Mouse (Mus musculus) myocyte (in vitro differentiated cells): ENCODE measurements around the gene Popdc2. TPM values are rescaled to one million over a fixed set of nuclear protein-coding genes. Genes with fewer than 3 reads are reported as not detected.

Source experiments
- H3K27me3 ChIP-seq: one replicate; pipeline ENCODE4 v1.6.1; 2011; ENCODE audit not compliant: control insufficient read depth, insufficient read depth, insufficient read length
- H3K36me3 ChIP-seq: one replicate; pipeline ENCODE4 v1.6.1; 2011; ENCODE audit not compliant: control insufficient read depth, insufficient read depth
- H3K4me2 ChIP-seq: one replicate; pipeline ENCODE4 v1.6.1; 2011; ENCODE audit warnings: low read depth, control low read depth
- H3K4me3 ChIP-seq: one replicate; pipeline ENCODE4 v1.5.1; 2011; ENCODE audit warnings: mild to moderate bottlenecking, control low read depth, moderate library complexity
- H3K79me2 ChIP-seq: one replicate; pipeline ENCODE4 v1.6.1; 2011; ENCODE audit not compliant: control insufficient read depth, insufficient read depth
- H3ac ChIP-seq: one replicate; pipeline ENCODE4 v1.6.1; 2011; ENCODE audit not compliant: control insufficient read depth, insufficient read length
- CEBPB ChIP-seq: IDR thresholded peaks from 2 replicates; pipeline ENCODE4 v1.6.1; 2011; ENCODE audit warnings: mild to moderate bottlenecking, moderate library complexity; ENCODE audit not compliant: poor library complexity, insufficient read depth, severe bottlenecking
- E2F4 ChIP-seq: IDR thresholded peaks from one replicate; pipeline ENCODE4 v1.6.1; 2011; ENCODE audit warnings: mild to moderate bottlenecking, control low read depth, moderate library complexity; ENCODE audit not compliant: insufficient read depth
- MAX ChIP-seq: IDR thresholded peaks from one replicate; pipeline ENCODE4 v1.6.1; 2011; ENCODE audit warnings: low read depth, mild to moderate bottlenecking, control low read depth
- MYOD1 ChIP-seq, 3 experiments: IDR thresholded peaks; one replicate each; pipeline ENCODE4 v1.6.1; 2011; ENCODE audit warnings: control low read depth in 2 of 3, low read depth in 2 of 3, mild to moderate bottlenecking in 2 of 3, moderate library complexity in 1 of 3; ENCODE audit not compliant: insufficient read length in 2 of 3, control insufficient read depth in 1 of 3
- MYOG ChIP-seq, 3 experiments: IDR thresholded peaks; one replicate each; pipeline ENCODE4 v1.6.1; 2011; ENCODE audit warnings: control low read depth in 2 of 3, low read depth in 2 of 3, mild to moderate bottlenecking in 2 of 3; ENCODE audit not compliant: insufficient read length in 2 of 3, control insufficient read depth in 1 of 3, insufficient read depth in 1 of 3
- POLR2A ChIP-seq: IDR thresholded peaks from one replicate; pipeline ENCODE4 v1.6.1; 2011; ENCODE audit warnings: low read depth, mild to moderate bottlenecking, control low read depth, moderate library complexity; ENCODE audit not compliant: insufficient read length
- POLR2AphosphoS2 ChIP-seq: IDR thresholded peaks from one replicate; pipeline ENCODE4 v1.6.1; 2011; ENCODE audit warnings: low read depth, control low read depth; ENCODE audit not compliant: insufficient read length
- REST ChIP-seq: IDR thresholded peaks from one replicate; pipeline ENCODE4 v1.6.1; 2011; ENCODE audit warnings: mild to moderate bottlenecking, control low read depth, moderate library complexity; ENCODE audit not compliant: insufficient read depth, insufficient read length
- SRF ChIP-seq: IDR thresholded peaks from one replicate; pipeline ENCODE4 v1.6.1; 2011; ENCODE audit warnings: low read depth; ENCODE audit not compliant: control insufficient read depth, insufficient read length
- TCF12 ChIP-seq: IDR thresholded peaks from one replicate; pipeline ENCODE4 v1.6.1; 2011; ENCODE audit warnings: mild to moderate bottlenecking, control low read depth; ENCODE audit not compliant: poor library complexity, insufficient read depth, severe bottlenecking
- TCF3 ChIP-seq: IDR thresholded peaks from one replicate; pipeline ENCODE4 v1.6.1; 2011; ENCODE audit warnings: low read depth, control low read depth; ENCODE audit not compliant: insufficient read length
- USF1 ChIP-seq: IDR thresholded peaks from one replicate; pipeline ENCODE4 v1.6.1; 2011; ENCODE audit warnings: low read depth, mild to moderate bottlenecking, control low read depth, moderate library complexity
- polyA plus RNA-seq: library from polyadenylated mRNA; unstranded; fragments of >200 nt; fragmentation: generic; extraction: Trizol; gene quantifications from one replicate; pipeline ENCODE4 v1.2.1, GENCODE M21; 2012; ENCODE audit warnings: missing spikeins

Gene Popdc2
- polyA plus RNA-seq, 1 experiment: 10.5 TPM

GRCm38 (mm10) chr16:38362493-38363255 is 665 bp downstream of the Popdc2 start:
- TF ChIP-seq USF1 (no peak), POLR2AphosphoS2 (peak; percentile 15)
- no peak overlapping the region for H3K4me3 ChIP-seq

GRCm38 (mm10) chr16:38363256-38363595 is 1.2 kb downstream of the Popdc2 start:
- Histone ChIP-seq H3K4me3 (no peak overlapping the region), H3K79me2 (peaks cover 7% of the 10 kb centered on the region), H3K4me2 (peak overlapping the region; percentile 62), H3K36me3 (no peaks in the 10 kb centered on the region), H3K27me3 (no peaks in the 10 kb centered on the region), H3ac (no peak overlapping the region)
- TF ChIP-seq MYOG (IDR thresholded peaks at IDR 0.05; ENCODE audit: control insufficient read depth in 1 of 3, insufficient read depth in 1 of 3, insufficient read length in 2 of 3, low read depth in 2 of 3) (no peak), POLR2AphosphoS2 (no peak), TCF12 (no peak), TCF3 (no peak), MYOD1 (IDR thresholded peaks at IDR 0.05; ENCODE audit: control insufficient read depth in 1 of 3, insufficient read length in 2 of 3, low read depth in 2 of 3) (no peak), CEBPB (no peak), USF1 (no peak), E2F4 (no peak), REST (no peak), SRF (no peak), MAX (no peak), POLR2A (no peak)

More at GRCm38 (mm10) chr16:38362493-38363255, 665 bp downstream of the Popdc2 start:
- Histone ChIP-seq H3ac (no peak overlapping the region), H3K4me2 (peak overlapping the region; percentile 6), H3K79me2 (peaks cover 7% of the 10 kb centered on the region), H3K36me3 (no peaks in the 10 kb centered on the region), H3K27me3 (no peaks in the 10 kb centered on the region)

- H3K4me2 ChIP-seq: peak overlapping the region; percentile 62
- no peak overlapping the region for H3K4me3 ChIP-seq
- H3K36me3 ChIP-seq: no peaks in the 10 kb centered on the region
- H3ac ChIP-seq: no peak overlapping the region
- H3K27me3 ChIP-seq: no peaks in the 10 kb centered on the region
- no peak for TF ChIP-seq TCF12
- no peak for TF ChIP-seq MAX
- TF ChIP-seq TCF3: no peak
- TF ChIP-seq E2F4: no peak
- TF ChIP-seq POLR2AphosphoS2: peak; percentile 22
- TF ChIP-seq MYOD1 (IDR thresholded peaks at IDR 0.05; ENCODE audit: control insufficient read depth in 1 of 3, insufficient read length in 2 of 3, low read depth in 2 of 3): peak in 1 of 3 experiments; percentile 16
- no peak for TF ChIP-seq REST
- peaks cover 7% of the 10 kb centered on the region for H3K79me2 ChIP-seq
Observed at GRCm38 (mm10) chr16:38363657-38364056, 1.6 kb downstream of the Popdc2 start.

GRCm38 (mm10) chr16:38365390-38365789 is 3.4 kb downstream of the Popdc2 start:
- Histone ChIP-seq H3K4me2 (peak overlapping the region; percentile 62), H3ac (no peak overlapping the region), H3K27me3 (no peaks in the 10 kb centered on the region), H3K79me2 (peaks cover 7% of the 10 kb centered on the region), H3K36me3 (no peaks in the 10 kb centered on the region), H3K4me3 (peak overlapping the region; percentile 4)
- TF ChIP-seq USF1: no peak

- Histone ChIP-seq H3K4me2 (peak overlapping the region; percentile 62), H3K4me3 (peak overlapping the region; percentile 4), H3K36me3 (no peaks in the 10 kb centered on the region), H3ac (no peak overlapping the region), H3K79me2 (peaks cover 7% of the 10 kb centered on the region), H3K27me3 (no peaks in the 10 kb centered on the region)
- TF ChIP-seq POLR2AphosphoS2 (peak; percentile 23), MAX (no peak), USF1 (peak; percentile 23), MYOG (IDR thresholded peaks at IDR 0.05; ENCODE audit: control insufficient read depth in 1 of 3, insufficient read depth in 1 of 3, insufficient read length in 2 of 3, low read depth in 2 of 3) (no peak), REST (no peak), MYOD1 (IDR thresholded peaks at IDR 0.05; ENCODE audit: control insufficient read depth in 1 of 3, insufficient read length in 2 of 3, low read depth in 2 of 3) (no peak), CEBPB (no peak)
Observed at GRCm38 (mm10) chr16:38366231-38366630, 4.2 kb downstream of the Popdc2 start.
